Mouse (Mus musculus): Measurements from ENCODE around the gene Zfr2. TPM values are rescaled to one million over a fixed set of nuclear protein-coding genes. Genes with fewer than 3 reads are reported as not detected.
"Not testable (repeated sequence)": the region's sequence is repeated elsewhere in the genome, so short reads cannot be mapped to it uniquely, and the experiment has no call there.

The Zfr2 gene
- polyA plus RNA-seq, 1 experiment from 2014 or later, result 1.7 TPM

- DNase-seq (ENCODE audit: low spot score), result no peak
These were observed 30.9 kb upstream of the Zfr2 start, which contains the start of gene Nmrk2 for GRCm38 (mm10) chr10:81201807-81202758. Nmrk2 (minus strand) TSS chr10:81202051.

GRCm38 (mm10) chr10:81202978-81203720, 29.8 kb upstream of the Zfr2 start:
- DNase-seq (ENCODE audit: low spot score), result no peak

- DNase-seq (ENCODE audit: low spot score), result no peak
These were observed 28.8 kb upstream of the Zfr2 start for GRCm38 (mm10) chr10:81204137-81204536.

- DNase-seq (ENCODE audit: low spot score), result no peak
These were observed 22.8 kb upstream of the Zfr2 start for GRCm38 (mm10) chr10:81210154-81210553.

- no peak for DNase-seq (ENCODE audit: low spot score)
These were observed 16.7 kb upstream of the Zfr2 start for GRCm38 (mm10) chr10:81216260-81216659.

- no peak for DNase-seq (ENCODE audit: low spot score)
These were observed 16.1 kb upstream of the Zfr2 start for GRCm38 (mm10) chr10:81216810-81217209.

GRCm38 (mm10) chr10:81217267-81217666, 15.7 kb upstream of the Zfr2 start:
- peak; percentile 48 for DNase-seq (ENCODE audit: low spot score)

- DNase-seq (ENCODE audit: low spot score), result peak; percentile 75
These were observed 15.0 kb upstream of the Zfr2 start for GRCm38 (mm10) chr10:81217964-81218363.

GRCm38 (mm10) chr10:81221402-81222015, 11.4 kb upstream of the Zfr2 start:
- DNase-seq (ENCODE audit: low spot score), result no peak

- DNase-seq (ENCODE audit: low spot score), result not testable (repeated sequence)
These were observed 9.2 kb upstream of the Zfr2 start for GRCm38 (mm10) chr10:81223731-81224130.

- DNase-seq (ENCODE audit: low spot score), result peak; percentile 56
These were observed 3.1 kb upstream of the Zfr2 start for GRCm38 (mm10) chr10:81229735-81230437.

GRCm38 (mm10) chr10:81230438-81231332, 2.3 kb upstream of the Zfr2 start, which contains the start of gene Atcay:
Atcay (minus strand) TSS chr10:81230833.
- no peak for DNase-seq (ENCODE audit: low spot score)

GRCm38 (mm10) chr10:81231436-81231835, 1.5 kb upstream of the Zfr2 start:
- no peak for DNase-seq (ENCODE audit: low spot score)

- DNase-seq (ENCODE audit: low spot score), result no peak
These were observed 251 bp downstream of the Zfr2 start for GRCm38 (mm10) chr10:81233226-81233585.

- DNase-seq (ENCODE audit: low spot score), result no peak
These were observed 1.3 kb downstream of the Zfr2 start for GRCm38 (mm10) chr10:81234206-81234605.

GRCm38 (mm10) chr10:81236471-81237268, 3.7 kb downstream of the Zfr2 start:
- DNase-seq (ENCODE audit: low spot score), result no peak

- no peak for DNase-seq (ENCODE audit: low spot score)
These were observed 5.7 kb downstream of the Zfr2 start for GRCm38 (mm10) chr10:81238618-81239017.

- DNase-seq (ENCODE audit: low spot score), result peak; percentile 84
These were observed 7.9 kb downstream of the Zfr2 start for GRCm38 (mm10) chr10:81240876-81241275.

GRCm38 (mm10) chr10:81242021-81242420, 9.1 kb downstream of the Zfr2 start:
- peak; percentile 77 for DNase-seq (ENCODE audit: low spot score)
